Mouse (Mus musculus) large intestine, adult 2 months (tissue): Measurements from ENCODE around the gene Smagp. TPM values are rescaled to one million over a fixed set of nuclear protein-coding genes. Genes with fewer than 3 reads are reported as not detected.

Experiments used
- DNase-seq: peaks from one replicate; pipeline ENCODE4 v3.0.0-alpha.2; 2012; ENCODE audit warnings: low read depth, low spot score
- WGBS: fragments of 180-500 bp; shearing (Covaris S2); methylation state at CpG from one replicate; pipeline ENCODE4 v1.1.7; 2018; 5-methylcytosine and 5-hydroxymethylcytosine counted together
- polyA plus RNA-seq: library from polyadenylated mRNA; depleted of rRNA; stranded (reverse); fragments of >200 nt; gene quantifications from 2 replicates; pipeline ENCODE4 v1.2.3, GENCODE M21; 2012

The Smagp gene
- polyA plus RNA-seq, 1 experiment, result 206 TPM

DNA sequence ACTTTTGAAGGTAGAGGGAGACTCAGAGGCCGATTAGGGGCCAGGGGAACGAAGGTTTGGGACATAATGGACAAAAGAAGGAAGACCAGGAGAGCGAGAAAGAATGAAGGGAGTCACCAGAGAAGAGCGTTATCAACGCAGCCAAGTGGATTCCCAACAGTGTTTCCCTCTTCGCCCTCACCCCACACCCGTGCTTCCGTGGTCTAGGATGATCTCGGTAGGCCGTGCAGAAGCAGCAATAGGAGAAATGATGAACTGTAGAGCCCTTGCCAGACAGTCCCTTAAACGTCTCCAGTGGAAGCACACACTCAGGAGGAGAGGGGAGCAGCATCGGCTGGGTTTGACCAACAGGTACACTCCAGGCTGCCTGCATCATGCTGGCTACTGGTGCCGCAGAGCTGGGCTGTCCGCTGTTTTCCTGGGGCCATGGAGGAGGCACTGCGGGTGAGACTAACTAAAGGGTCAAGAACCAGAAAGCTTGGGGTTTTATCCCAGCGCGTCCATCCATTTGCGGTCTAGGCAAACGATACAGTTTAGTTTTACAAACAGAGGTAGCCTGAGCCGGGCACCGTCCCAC is 36.0 kb downstream of the Smagp start:
- 66% methylated on average over 21 of the region's 21 CpGs for WGBS
- no peak for DNase-seq

DNA sequence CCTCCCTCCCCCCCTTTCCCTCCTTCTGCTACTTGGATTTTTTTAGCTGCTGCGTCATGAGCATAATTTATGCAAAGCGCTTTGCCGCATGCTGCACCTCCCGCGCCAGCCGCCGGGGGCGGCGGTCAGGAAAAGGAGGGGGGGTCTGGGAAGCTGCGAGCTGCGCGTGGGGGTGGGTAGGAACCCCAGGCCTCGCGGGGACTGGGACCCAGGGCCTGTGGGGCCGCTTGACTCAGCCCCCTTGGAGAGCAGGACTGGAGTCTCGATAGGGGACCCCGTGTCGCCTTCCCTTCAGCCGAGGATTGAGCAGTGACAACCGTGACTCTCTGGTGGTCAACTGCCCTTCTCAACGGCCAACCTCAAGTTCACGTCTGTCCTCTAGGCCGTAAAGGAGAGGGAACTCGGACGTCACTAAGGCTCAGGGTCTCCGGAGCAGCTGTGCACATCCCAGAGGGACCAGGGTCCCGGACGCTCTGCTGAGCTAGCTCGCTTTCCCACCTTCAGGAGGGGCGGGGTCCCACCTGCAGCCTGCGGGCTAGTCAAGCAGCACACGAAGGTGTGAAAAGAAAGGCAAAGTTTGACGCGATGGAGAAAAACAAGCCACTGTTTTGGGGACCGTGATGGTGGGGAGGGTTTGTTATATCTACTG is 36.6 kb downstream of the Smagp start:
- no peak for DNase-seq
- WGBS, result 4% methylated on average over 35 of the region's 35 CpGs

DNA sequence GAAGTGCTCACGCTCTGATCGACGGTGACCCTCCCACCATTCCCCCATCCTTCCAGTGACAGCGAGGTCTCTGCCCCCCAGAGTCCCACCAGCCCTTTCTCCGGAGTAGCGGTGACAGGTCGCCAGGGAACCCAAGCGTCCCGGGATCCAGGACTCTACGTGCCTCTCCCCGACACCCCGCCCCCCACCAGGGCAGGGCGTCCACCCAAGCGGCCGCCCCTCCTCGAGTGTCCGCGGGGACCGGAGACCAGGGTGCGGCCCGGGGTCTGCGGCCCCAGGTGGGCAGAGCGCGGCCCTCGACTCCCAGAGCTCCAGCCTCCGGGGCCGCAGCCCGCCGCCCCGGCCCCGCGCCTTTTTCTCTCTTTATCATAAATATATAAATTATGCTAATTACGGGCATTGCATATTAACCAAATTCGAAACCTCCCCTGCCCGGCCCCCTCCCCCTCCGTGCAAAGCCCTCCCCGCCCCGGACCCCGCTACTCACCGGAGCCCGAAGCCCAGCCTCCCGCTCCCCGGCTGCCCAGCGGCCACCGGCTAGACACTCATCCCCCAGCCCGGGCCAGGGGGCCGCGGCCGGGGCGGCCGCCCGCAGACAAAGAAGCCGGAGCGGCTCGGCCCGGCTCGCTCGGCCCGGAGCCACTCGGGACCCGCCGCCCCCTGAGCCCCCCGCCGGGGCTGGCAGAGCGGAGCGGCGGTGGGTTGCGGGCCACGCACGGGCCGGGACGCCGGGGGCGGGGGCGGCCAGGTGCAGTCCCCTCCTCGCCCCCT is 37.3 kb downstream of the Smagp start, which contains the start of gene Pou6f1:
TSS of gene Pou6f1 (minus strand) at position 709 of the 771 bp plus-strand sequence.
- WGBS, result 1% methylated on average over 75 of the region's 76 CpGs
- no peak for DNase-seq

DNA sequence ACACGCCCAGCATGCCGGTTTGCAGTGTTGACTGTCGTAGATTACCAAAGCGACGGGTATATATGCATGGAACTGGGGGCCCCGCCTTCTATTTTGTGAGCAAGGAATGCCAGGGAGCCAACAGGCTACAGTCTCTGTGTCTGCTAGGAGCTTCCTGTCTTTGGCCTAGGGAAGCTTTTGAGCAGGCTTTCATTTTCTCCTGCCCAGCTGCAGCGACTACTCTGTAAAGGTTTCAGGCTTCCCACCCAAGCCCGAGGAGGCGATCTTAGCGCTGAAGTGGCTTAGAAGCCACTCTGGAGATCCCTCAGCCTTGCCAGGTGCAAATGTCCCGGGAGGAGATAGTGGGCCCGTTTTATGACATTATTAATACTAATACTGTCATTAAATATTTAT is 37.9 kb downstream of the Smagp start:
- WGBS, result 2% methylated on average over 12 of the region's 12 CpGs
- no peak for DNase-seq

DNA sequence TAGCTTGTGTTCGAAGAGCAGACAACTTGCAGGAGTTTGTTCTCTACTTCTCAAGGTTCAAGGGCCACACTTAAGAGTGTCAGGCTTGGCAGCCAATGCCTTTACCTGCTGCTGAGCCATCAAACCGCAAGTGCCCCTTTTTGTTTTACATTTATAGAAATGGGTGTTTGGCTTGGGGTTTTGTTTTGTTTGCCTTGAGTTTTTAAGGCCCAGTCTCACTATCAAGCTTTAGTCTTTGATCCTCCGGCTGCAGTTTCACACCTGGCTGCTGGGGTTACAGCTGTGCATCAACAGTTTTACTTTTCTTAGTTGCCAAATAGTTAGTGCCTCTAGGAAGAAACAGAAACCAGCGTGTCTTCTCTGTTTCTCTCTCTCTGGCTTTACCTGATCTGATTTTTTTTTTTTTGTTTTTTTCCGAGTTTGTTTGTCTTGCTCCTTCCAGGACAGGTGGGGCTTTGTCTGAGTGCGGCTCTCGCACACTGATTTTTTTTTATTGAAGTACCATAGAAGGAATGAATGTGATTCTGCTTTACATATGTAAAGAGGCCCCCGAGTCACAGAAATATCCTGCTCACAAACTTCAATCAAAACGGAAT is 38.4 kb downstream of the Smagp start:
- DNase-seq, result no peak
- 20% methylated on average over 9 of the region's 9 CpGs for WGBS

DNA sequence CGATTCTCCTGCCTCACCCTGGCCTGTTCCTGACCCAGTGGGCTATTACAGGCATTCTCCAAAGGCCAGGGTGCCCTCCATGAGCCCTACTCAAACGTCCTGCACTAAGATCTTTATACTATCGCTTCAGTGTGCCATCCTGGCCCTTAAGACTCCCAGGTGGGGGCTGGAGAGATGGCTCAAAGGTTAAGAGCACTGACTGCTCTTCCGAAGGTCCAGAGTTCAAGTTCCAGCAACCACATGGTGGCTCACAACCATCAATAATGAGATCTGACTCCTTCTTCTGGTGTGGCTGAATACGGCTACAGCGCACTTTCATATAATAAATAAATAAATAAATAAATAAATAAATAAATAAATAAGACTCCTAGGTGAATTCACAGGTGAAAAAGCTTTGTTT is 43.9 kb downstream of the Smagp start:
- WGBS, result 77% methylated on average over 6 of the region's 6 CpGs
- DNase-seq, result no peak

DNA sequence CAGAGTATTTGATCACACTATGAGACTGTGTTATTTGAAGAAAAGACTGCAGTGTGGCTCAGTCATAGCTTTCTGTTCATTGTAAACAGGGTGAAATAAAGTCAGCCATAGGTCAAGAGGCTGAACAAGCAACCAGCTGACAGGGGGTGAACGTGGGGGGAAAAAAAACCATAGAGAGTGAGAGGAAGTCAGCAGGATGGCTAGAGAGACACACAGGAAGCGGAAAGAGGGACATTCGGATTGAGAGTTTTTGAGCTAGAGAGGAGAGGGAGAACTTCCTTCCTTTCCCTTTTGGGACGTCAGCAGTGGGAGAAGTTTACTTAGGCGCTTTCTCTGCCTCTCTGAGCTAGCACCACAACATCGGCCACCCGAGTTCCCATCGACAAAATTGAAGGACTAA is 46.3 kb downstream of the Smagp start:
- 77% methylated on average over 8 of the region's 8 CpGs for WGBS
- no peak for DNase-seq

DNA sequence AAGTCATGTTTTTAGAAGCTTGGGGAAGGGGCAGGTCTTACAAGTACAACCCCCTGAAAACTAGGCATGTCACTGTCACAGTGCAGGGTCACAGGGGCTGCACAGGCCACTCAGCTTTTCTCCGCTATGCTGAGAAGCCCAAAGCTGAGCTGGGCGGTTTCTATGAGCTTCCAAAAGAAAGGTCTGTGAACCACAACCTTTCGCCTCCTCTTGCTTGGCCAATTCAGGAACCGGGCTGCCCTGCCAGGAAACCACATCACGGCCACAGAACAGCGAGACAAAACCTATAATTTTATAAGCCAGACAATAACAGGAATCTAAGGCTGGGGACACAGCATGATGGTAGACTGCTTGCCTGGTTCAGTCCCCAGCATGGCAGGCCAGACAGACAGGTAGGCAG is 48.4 kb downstream of the Smagp start:
- 89% methylated on average over 6 of the region's 6 CpGs for WGBS
- DNase-seq, result no peak

DNA sequence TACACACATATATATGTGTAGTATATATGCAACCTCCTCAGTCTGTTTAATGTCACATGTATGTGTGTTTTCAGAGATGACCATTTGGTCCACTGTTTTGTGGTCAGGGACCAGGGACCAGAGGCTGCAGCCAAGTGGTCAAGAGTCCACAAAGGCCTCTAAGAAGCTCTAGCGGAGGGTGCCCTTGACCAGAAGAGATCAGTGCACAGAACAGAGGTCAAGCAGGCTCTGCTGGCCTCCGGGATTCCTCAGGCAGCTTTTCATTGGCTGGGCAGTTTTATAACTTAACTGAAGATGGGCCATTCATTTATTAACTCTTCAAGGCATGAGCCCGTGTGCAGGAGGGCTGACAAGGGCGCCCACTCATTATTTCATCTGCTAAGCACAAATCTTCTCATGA is 49.6 kb downstream of the Smagp start:
- WGBS, result 66% methylated on average over 4 of the region's 4 CpGs
- DNase-seq, result no peak

DNA sequence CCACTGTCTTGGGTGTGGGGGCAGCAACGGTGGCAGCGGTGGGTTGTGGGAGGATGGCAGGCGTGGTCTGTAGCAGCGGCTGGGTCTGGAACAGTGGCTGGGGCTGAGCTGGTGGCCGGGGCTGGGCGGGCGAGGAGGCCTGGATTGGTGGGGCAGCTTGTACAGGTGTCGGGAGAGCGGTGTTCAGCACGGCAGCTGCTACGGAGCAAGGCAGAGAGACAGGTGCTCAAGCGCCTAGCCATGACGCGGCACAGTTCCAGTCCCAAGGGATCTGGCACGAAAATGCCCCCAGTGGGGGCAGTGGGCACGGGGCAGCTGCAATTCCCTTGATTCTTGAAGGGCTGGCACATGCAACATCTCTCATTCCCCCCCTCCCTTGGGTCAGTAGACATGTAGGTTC is 50.8 kb downstream of the Smagp start:
- DNase-seq, result no peak
- 95% methylated on average over 16 of the region's 16 CpGs for WGBS

DNA sequence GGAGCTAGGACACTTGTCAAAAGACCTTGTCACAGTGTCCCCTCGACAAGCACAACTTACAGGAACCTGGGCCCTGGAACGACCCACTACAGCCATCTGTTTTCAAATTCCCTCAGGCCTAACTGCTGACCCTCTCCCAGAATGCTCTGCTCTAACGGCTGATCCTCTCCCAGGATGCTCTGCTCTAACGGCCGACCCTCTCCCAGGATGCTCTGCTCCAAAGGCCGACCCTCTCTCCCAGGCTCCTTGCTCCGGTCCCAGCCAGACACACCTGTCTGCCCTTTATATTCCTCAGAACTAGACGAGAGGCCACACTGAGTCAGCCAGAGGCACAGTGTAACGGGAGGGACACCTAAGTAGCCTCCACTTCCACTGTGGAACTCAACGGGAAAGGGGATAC is 56.6 kb downstream of the Smagp start:
- no peak for DNase-seq
- 87% methylated on average over 10 of the region's 10 CpGs for WGBS

DNA sequence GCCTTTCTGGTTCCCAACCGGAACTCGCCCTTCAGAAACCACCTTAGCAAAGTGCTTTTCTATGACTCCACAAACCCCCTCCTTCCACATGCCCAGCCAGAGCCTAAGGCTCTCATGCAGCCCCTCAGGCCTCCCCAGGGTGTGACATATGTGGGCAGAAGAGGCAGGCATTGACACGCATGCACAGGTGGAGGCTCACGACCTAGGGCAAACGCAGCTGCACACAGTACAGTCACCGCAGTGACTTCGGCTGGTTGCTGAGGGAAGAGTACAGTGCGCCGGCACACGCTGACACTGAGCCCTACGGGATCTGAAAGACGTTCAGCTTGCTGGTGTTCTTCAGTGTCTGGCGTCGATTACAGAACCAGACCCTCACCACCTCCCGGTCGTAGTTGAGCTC is 58.8 kb downstream of the Smagp start:
- DNase-seq, result no peak
- WGBS, result 92% methylated on average over 16 of the region's 16 CpGs

DNA sequence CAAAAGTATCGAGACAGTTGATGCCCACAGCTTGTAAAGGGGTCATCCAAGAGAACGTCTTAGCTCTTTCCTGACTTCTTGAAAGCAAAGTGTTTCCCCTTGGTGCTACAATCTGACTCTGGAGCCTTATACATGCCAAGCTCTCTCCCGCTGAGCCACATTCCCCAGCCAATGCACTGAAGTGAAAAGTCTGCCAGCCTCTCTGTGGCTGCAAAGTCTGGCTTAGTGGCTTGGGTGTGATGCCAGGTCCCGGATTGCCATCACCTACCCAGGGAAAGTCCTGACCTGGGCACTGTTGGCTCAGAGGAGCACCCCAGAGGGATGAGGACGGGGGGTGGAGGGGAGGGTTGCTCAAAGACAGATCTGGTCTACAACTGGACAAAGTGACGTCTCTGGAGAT is 59.9 kb downstream of the Smagp start:
- DNase-seq, result no peak
- 82% methylated on average over 6 of the region's 6 CpGs for WGBS

DNA sequence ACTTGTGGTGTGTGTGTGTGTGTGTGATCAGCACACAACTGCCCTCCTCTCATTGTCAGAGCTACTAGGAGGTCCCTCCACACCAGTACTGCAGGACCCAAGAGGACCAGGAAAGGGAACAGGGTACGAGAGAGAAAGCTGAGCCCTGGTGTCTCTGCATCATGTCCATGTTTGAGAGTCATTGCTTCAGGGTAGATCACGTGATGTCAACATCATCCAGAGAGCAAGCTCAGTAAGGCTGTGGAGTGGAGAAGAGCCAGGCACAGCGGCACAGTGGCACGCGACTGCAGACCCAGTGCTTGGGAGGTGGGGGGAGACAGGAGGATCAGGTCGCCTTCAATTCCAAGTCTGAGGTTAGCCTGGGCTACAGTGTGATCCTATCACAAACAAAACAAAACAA is 60.3 kb downstream of the Smagp start:
- DNase-seq, result no peak
- 90% methylated on average over 6 of the region's 6 CpGs for WGBS

DNA sequence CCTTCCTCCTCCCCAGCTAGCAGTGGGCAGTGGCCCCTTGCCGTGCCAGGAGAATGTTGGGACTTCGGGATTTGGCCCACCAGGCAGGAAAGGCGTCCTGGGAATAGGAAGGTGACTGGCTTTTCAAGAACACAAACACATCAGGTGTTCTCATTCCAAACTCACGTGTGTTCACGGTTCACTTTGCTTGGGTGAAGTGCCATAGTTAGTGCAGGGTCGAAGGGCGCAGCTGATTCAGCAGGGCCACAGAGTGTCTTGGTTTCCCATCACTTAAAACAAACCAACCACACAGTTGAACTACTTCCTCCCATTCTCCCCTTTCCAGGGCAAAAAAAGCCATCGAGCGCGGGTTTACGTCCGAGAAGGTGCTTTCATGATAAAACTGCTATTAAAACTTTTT is 61.4 kb downstream of the Smagp start:
- 83% methylated on average over 12 of the region's 12 CpGs for WGBS
- no peak for DNase-seq

DNA sequence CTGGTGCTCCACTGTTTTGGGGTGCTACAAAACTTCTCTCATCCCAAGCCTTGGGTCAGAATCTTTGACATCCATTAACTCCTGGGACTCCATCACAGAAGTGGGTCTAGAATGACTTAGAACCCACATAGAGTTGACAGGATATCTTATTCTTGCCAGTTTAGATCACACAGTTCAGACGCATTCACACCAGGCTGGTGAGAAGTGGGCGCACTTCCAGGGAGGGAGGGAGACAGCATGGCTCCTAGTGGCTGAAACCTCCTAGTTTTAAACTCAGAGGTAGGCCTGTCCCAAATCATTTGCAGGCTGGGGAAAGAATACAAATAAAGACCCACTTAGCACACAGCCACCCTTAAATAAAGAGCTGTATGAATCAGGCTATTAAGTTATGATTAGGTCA is 62.4 kb downstream of the Smagp start:
- 74% methylated on average over 2 of the region's 2 CpGs for WGBS
- no peak for DNase-seq

DNA sequence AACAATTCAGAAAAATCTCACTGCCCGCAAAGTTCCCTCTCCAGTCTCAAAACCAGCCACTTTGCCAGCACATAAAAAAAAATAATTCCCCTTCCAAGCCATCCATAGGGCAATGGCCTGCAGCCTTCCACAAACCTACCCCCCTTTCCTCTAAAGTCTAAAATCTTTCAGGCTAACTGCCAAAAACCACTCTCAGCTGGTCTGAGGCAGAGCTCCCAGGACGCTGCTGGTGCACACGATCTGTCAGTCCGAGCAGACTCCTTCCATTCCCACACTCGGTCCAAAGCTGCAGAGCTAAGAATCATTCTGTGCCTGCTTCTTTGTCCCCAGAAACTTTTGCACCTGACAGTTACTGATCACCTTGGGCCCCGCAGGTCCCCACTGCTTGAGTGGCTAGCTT is 62.8 kb downstream of the Smagp start:
- WGBS, result 51% methylated on average over 6 of the region's 6 CpGs

More for the DNA sequence above, 62.8 kb downstream of the Smagp start:
- DNase-seq, result no peak
